ENCODE assay signal across 21 mouse cellular contexts in the genomic region with DNA sequence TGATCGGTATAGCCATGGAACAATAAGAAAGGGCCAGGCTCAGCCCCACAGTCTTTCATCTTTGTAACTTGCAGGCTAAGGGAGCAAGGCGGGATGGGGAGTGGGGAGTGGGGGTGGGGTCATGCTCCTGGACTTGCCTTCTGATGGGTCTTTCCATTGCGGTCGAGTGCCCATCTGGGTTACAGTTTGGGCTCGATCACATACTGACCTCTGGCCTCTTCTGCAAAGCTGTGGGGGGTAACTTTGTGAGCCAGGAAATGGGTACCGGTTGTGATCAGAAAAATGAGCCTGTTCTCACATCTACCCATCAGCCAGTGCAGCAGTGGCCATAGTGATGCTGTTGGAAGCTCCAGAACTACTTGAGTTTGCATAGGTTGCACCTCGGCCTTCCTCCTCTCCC. TPM values are rescaled to one million over a fixed set of nuclear protein-coding genes. Genes with fewer than 3 reads are reported as not detected.
DNase-seq lines count a peak whose midpoint lies in the region; ATAC-seq and TF ChIP-seq lines count a peak whose summit lies in the region.
"Had no signal": no experiment of that assay in that cellular context is flagged by ENCODE, and none has a peak within 500 bp of the region (broad histone marks: within the 10 kb centered on the region; RNA-seq: fewer than 3 reads in every experiment).

No protein-coding gene starts in this region.

- peaks cover 12% of the 10 kb centered on the region; the same call in 1 of the 2 replicates for H3K4me1 ChIP-seq in kidney, adult 2 months (ENCODE audit: control insufficient read depth, insufficient read depth, low read length)
- H3K4me1 ChIP-seq in kidney, embryonic 14.5 days (ENCODE audit: control insufficient read depth, insufficient read depth, low read length), result no peaks in the 10 kb centered on the region
- no peaks in the 10 kb centered on the region for H3K4me1 ChIP-seq in midbrain, embryonic 11.5 days (ENCODE audit: control insufficient read depth, insufficient read depth, low read length)
- H3K4me1 ChIP-seq in midbrain, embryonic 14.5 days (ENCODE audit: control insufficient read depth, insufficient read depth, low read length), result no peaks in the 10 kb centered on the region
- H3K4me1 ChIP-seq: forebrain, embryonic 15.5 days; hindbrain, embryonic 13.5 days had no signal

- no peak for ATAC-seq in kidney, embryonic 14.5 days (ENCODE audit: low FRiP score, low TSS enrichment)
- ATAC-seq in midbrain, embryonic 11.5 days (ENCODE audit: low FRiP score), result no peak
- no peak for ATAC-seq in midbrain, embryonic 14.5 days (ENCODE audit: low FRiP score, low TSS enrichment)
- ATAC-seq: activated CD4-positive, CD25-positive, alpha-beta regulatory T cell, adult 4 months; forebrain, embryonic 15.5 days had no signal

- H3K27ac ChIP-seq in kidney, adult 2 months (ENCODE audit: insufficient read depth, low read depth, low read length), result no peak overlapping the region
- no peak overlapping the region for H3K27ac ChIP-seq in kidney, embryonic 14.5 days (ENCODE audit: low read depth, low read length)
- no peak overlapping the region for H3K27ac ChIP-seq in midbrain, embryonic 11.5 days (ENCODE audit: low read depth, low read length)
- H3K27ac ChIP-seq in midbrain, embryonic 14.5 days (replicated peaks; ENCODE audit: low read depth, low read length), result no peak overlapping the region
- H3K27ac ChIP-seq: forebrain, embryonic 10.5 days; forebrain, embryonic 15.5 days; heart, embryonic 13.5 days; hindbrain, embryonic 13.5 days had no signal

- WGBS in kidney, adult 2 months, result 58% methylated on average over 7 of the region's 7 CpGs
- WGBS in kidney, embryonic 14.5 days, result 75% methylated on average over 7 of the region's 7 CpGs
- 69% methylated on average over 7 of the region's 7 CpGs for WGBS in midbrain, embryonic 11.5 days
- WGBS in midbrain, embryonic 14.5 days, result 71% methylated on average over 7 of the region's 7 CpGs

- H3K4me2 ChIP-seq in kidney, embryonic 14.5 days (replicated peaks; ENCODE audit: low read depth, low read length), result no peak overlapping the region
- no peak overlapping the region for H3K4me2 ChIP-seq in midbrain, embryonic 11.5 days
- H3K4me2 ChIP-seq in midbrain, embryonic 14.5 days (ENCODE audit: low read length), result no peak overlapping the region
- H3K4me2 ChIP-seq: embryonic facial prominence, embryonic 15.5 days; forebrain, embryonic 15.5 days; heart, embryonic 13.5 days; hindbrain, embryonic 13.5 days had no signal

- H3K27me3 ChIP-seq in kidney, adult 2 months (replicated peaks; ENCODE audit: control insufficient read depth, insufficient read depth, low read length), result no peaks in the 10 kb centered on the region
- no peaks in the 10 kb centered on the region for H3K27me3 ChIP-seq in kidney, embryonic 14.5 days (ENCODE audit: control insufficient read depth, insufficient read depth, low read length)
- no peaks in the 10 kb centered on the region for H3K27me3 ChIP-seq in midbrain, embryonic 11.5 days (ENCODE audit: control insufficient read depth, insufficient read depth, low read length)
- H3K27me3 ChIP-seq in midbrain, embryonic 14.5 days (ENCODE audit: control insufficient read depth, insufficient read depth, low read length), result no peaks in the 10 kb centered on the region
- H3K27me3 ChIP-seq: embryonic facial prominence, embryonic 15.5 days; forebrain, embryonic 15.5 days; heart, embryonic 13.5 days; hindbrain, embryonic 13.5 days; Patski had no signal

- no peak for TF ChIP-seq CTCF in kidney, adult 2 months (conservative IDR thresholded peaks at IDR 0.05; ENCODE audit: insufficient read depth, insufficient read length, low read depth, low read length)

- TF ChIP-seq POLR2A in kidney, adult 2 months (IDR thresholded peaks at IDR 0.05; ENCODE audit: low read depth, low read length), result no peak

- no peaks in the 10 kb centered on the region for H3K36me3 ChIP-seq in kidney, adult 2 months (ENCODE audit: control insufficient read depth, insufficient read depth, low read length)
- no peaks in the 10 kb centered on the region for H3K36me3 ChIP-seq in kidney, embryonic 14.5 days (ENCODE audit: control insufficient read depth, insufficient read depth, low read length)
- H3K36me3 ChIP-seq in midbrain, embryonic 11.5 days (ENCODE audit: control insufficient read depth, insufficient read depth, low read length), result no peaks in the 10 kb centered on the region
- no peaks in the 10 kb centered on the region for H3K36me3 ChIP-seq in midbrain, embryonic 14.5 days (ENCODE audit: control insufficient read depth, insufficient read depth, low read length)
- H3K36me3 ChIP-seq: embryonic facial prominence, embryonic 15.5 days; forebrain, embryonic 10.5 days; forebrain, embryonic 15.5 days; hindbrain, embryonic 13.5 days had no signal

- DNase-seq in kidney, adult 2 months, result peak; percentile 81
- peak; percentile 41 for DNase-seq in midbrain, embryonic 11.5 days (ENCODE audit: low spot score, missing footprints)
- no peak for DNase-seq in midbrain, embryonic 14.5 days
- DNase-seq in retina, embryonic 14.5 days (ENCODE audit: low spot score), result peak; percentile 36
- no peak for DNase-seq in adrenal gland, adult (ENCODE audit: inconsistent age in 2 of 2, low spot score in 1 of 2)
- DNase-seq: adrenal gland, adult 2 months; adrenal gland, postnatal 25 days; cerebellum, adult 18-20 months; cerebellum, adult 9-11 months; gastrocnemius, postnatal 36 days; heart, adult 11 months; heart, postnatal 36 days had no signal

- no peak overlapping the region for H3K4me3 ChIP-seq in kidney, adult 2 months (ENCODE audit: insufficient read depth, low read depth, low read length)
- H3K4me3 ChIP-seq in kidney, embryonic 14.5 days (ENCODE audit: low read length), result no peak overlapping the region
- no peak overlapping the region for H3K4me3 ChIP-seq in midbrain, embryonic 11.5 days (ENCODE audit: low read depth, low read length)
- H3K4me3 ChIP-seq in midbrain, embryonic 14.5 days (replicated peaks; ENCODE audit: low read depth, low read length), result no peak overlapping the region
- H3K4me3 ChIP-seq: embryonic facial prominence, embryonic 15.5 days; erythroblast, embryonic 14.5 days; forebrain, embryonic 10.5 days; forebrain, embryonic 15.5 days; heart, embryonic 13.5 days; hindbrain, embryonic 13.5 days had no signal

- H3K9me3 ChIP-seq in kidney, embryonic 14.5 days (ENCODE audit: control insufficient read depth, low read length), result no peaks in the 10 kb centered on the region
- H3K9me3 ChIP-seq in midbrain, embryonic 11.5 days (ENCODE audit: control insufficient read depth, low read length), result no peaks in the 10 kb centered on the region
- H3K9me3 ChIP-seq in midbrain, embryonic 14.5 days (ENCODE audit: control insufficient read depth, low read length), result no peaks in the 10 kb centered on the region
- H3K9me3 ChIP-seq: embryonic facial prominence, embryonic 15.5 days; forebrain, embryonic 10.5 days; hindbrain, embryonic 13.5 days had no signal

- H3K9ac ChIP-seq in kidney, embryonic 14.5 days (ENCODE audit: low read depth, low read length), result no peak overlapping the region
- no peak overlapping the region for H3K9ac ChIP-seq in midbrain, embryonic 11.5 days (ENCODE audit: low read length)
- H3K9ac ChIP-seq in midbrain, embryonic 14.5 days (replicated peaks; ENCODE audit: low read length), result no peak overlapping the region
- H3K9ac ChIP-seq: embryonic facial prominence, embryonic 15.5 days; forebrain, embryonic 15.5 days; heart, embryonic 13.5 days; hindbrain, embryonic 13.5 days had no signal

RNA-seq across cellular contexts. Expression of gene Htra1, which starts 22.6 kb away (rescaled TPM):
- polyA plus RNA-seq in kidney, adult 2 months (2012; rRNA removed), result 97.0 and 98.2 TPM in 2 replicates
- 2.0 and 3.0 TPM in 2 replicates for polyA plus RNA-seq in kidney, embryonic 14.5 days (2014; fragmentation: Nextera tagmentation; extraction: Ambion mirVana)
- polyA plus RNA-seq in midbrain, embryonic 11.5 days (2014; fragmentation: Nextera tagmentation; extraction: Ambion mirVana), result 2.7 and 3.5 TPM in 2 replicates
- 6.9 and 12.7 TPM in 2 replicates for polyA plus RNA-seq in midbrain, embryonic 14.5 days (2014; fragmentation: Nextera tagmentation; extraction: Ambion mirVana)
- polyA plus RNA-seq: erythroblast, embryonic 14.5 days had no signal

Comparison
In these comparisons a context has a peak if more than half of its experiments do, and no peak if none do; other contexts are left out.
1. DNase-seq: peak in kidney, adult 2 months (single experiment), midbrain, embryonic 11.5 days (single experiment) and retina, embryonic 14.5 days (single experiment); none in midbrain, embryonic 14.5 days (single experiment) and adrenal gland, adult (0 of 2).